Mouse (Mus musculus): Measurements from ENCODE around the gene B3gat2. TPM values are rescaled to one million over a fixed set of nuclear protein-coding genes. Genes with fewer than 3 reads are reported as not detected.

Gene B3gat2
- total and polyA plus RNA-seq, 3 experiments = 0.40 to 0.81 TPM; not detected in 1

- Histone ChIP-seq H3K9me3 (replicated peaks; ENCODE audit: low read length) (peaks cover 1% of the 10 kb centered on the region), H3K4me3 (replicated peaks in 1 of 3; ENCODE audit: low read depth in 2 of 3, low read length in 2 of 3, poor library complexity in 1 of 3) (no peak overlapping the region), H3K27me3 (replicated peaks) (no peaks in the 10 kb centered on the region), H3K4me2 (ENCODE audit: insufficient read depth, low read depth, poor library complexity, severe bottlenecking) (no peak overlapping the region), H3K79me2 (replicated peaks; ENCODE audit: control insufficient read depth, extremely low read depth, insufficient read depth, poor library complexity, severe bottlenecking) (no peaks in the 10 kb centered on the region), H3K27ac (ENCODE audit: insufficient read depth, low read depth) (no peak overlapping the region), H3K4me1 (ENCODE audit: control insufficient read depth in 1 of 2, insufficient read depth in 2 of 2) (peaks cover 0 to 4% of the 10 kb centered on the region in 2 experiments; a peak in 1 of 4 replicates), H3K36me3 (replicated peaks in 1 of 2; ENCODE audit: control insufficient read depth in 1 of 2, insufficient read depth in 1 of 2, low read length in 1 of 2) (no peaks in the 10 kb centered on the region), H3K9ac (ENCODE audit: insufficient read depth, low read depth) (no peak overlapping the region)
- DNase-seq (ENCODE audit: extremely low read depth) = no peak
- in situ Hi-C loops (cut with MboI; ENCODE audit: low pct_ligation_motif_present, low pct_unique_long_range_greater_than_20kb, low sequenced_read_pairs) = no loop called here
- dilution Hi-C loops (cut with MboI; ENCODE audit: extremely low pct_ligation_motif_present, extremely low pct_unique_long_range_greater_than_20kb, low sequenced_read_pairs) = no loop called here
- TF ChIP-seq MEF2A (IDR thresholded peaks at IDR 0.05; ENCODE audit: borderline replicate concordance, low read depth, low read length) = no peak
Observed at GRCm38 (mm10) chr1:23763726-23764125, 2.2 kb downstream of the B3gat2 start.

- H3K9me3 ChIP-seq (replicated peaks; ENCODE audit: low read length) = peaks cover 1% of the 10 kb centered on the region
- TF ChIP-seq MYC (IDR thresholded peaks at IDR 0.05; ENCODE audit: low read depth, low read length) (no peak), UBTF (IDR thresholded peaks at IDR 0.05; ENCODE audit: low read depth, low read length) (no peak), RAD21 (IDR thresholded peaks at IDR 0.05; ENCODE audit: low read depth, low read length) (no peak), CHD2 (IDR thresholded peaks at IDR 0.05; ENCODE audit: low read length) (no peak), RCOR1 (conservative IDR thresholded peaks at IDR 0.05; ENCODE audit: low read depth, low read length) (no peak), MEF2A (IDR thresholded peaks at IDR 0.05; ENCODE audit: borderline replicate concordance, low read depth, low read length) (no peak), ZC3H11A (IDR thresholded peaks at IDR 0.05; ENCODE audit: low read depth, low read length) (no peak), MAFK (IDR thresholded peaks at IDR 0.05; ENCODE audit: insufficient replicate concordance, low read length) (no peak), POLR2A (IDR thresholded peaks at IDR 0.05; ENCODE audit: low read depth, low read length) (no peak), POLR2AphosphoS2 (IDR thresholded peaks at IDR 0.05; ENCODE audit: low read depth, low read length) (no peak), ETS1 (conservative IDR thresholded peaks at IDR 0.05; ENCODE audit: low read depth, low read length) (no peak), USF1 (IDR thresholded peaks at IDR 0.05; ENCODE audit: low read depth, low read length) (no peak), NELFE (IDR thresholded peaks at IDR 0.05; ENCODE audit: low read depth, low read length) (no peak), TBP (conservative IDR thresholded peaks at IDR 0.05; ENCODE audit: low read depth, low read length) (no peak), GABPA (IDR thresholded peaks at IDR 0.05; ENCODE audit: insufficient replicate concordance, low read depth, low read length) (no peak)
- H3K27me3 ChIP-seq (replicated peaks) = no peaks in the 10 kb centered on the region
- H3K27ac ChIP-seq (ENCODE audit: insufficient read depth, low read depth) = no peak overlapping the region
- H3K36me3 ChIP-seq (replicated peaks in 1 of 2; ENCODE audit: control insufficient read depth in 1 of 2, insufficient read depth in 1 of 2, low read length in 1 of 2) = no peaks in the 10 kb centered on the region
- no peak for DNase-seq (ENCODE audit: extremely low read depth)
- in situ Hi-C loops (cut with MboI; ENCODE audit: low pct_ligation_motif_present, low pct_unique_long_range_greater_than_20kb, low sequenced_read_pairs) (no loop called here), dilution Hi-C loops (cut with MboI; ENCODE audit: extremely low pct_ligation_motif_present, extremely low pct_unique_long_range_greater_than_20kb, low sequenced_read_pairs) (no loop called here)
- H3K4me3 ChIP-seq (replicated peaks in 1 of 3; ENCODE audit: low read depth in 2 of 3, low read length in 2 of 3, poor library complexity in 1 of 3) = no peak overlapping the region
- no peaks in the 10 kb centered on the region for H3K79me2 ChIP-seq (replicated peaks; ENCODE audit: control insufficient read depth, extremely low read depth, insufficient read depth, poor library complexity, severe bottlenecking)
- H3K4me1 ChIP-seq (ENCODE audit: control insufficient read depth in 1 of 2, insufficient read depth in 2 of 2) = peaks cover 0 to 4% of the 10 kb centered on the region in 2 experiments; a peak in 1 of 4 replicates
- no peak overlapping the region for H3K4me2 ChIP-seq (ENCODE audit: insufficient read depth, low read depth, poor library complexity, severe bottlenecking)
- H3K9ac ChIP-seq (ENCODE audit: insufficient read depth, low read depth) = no peak overlapping the region
Observed at GRCm38 (mm10) chr1:23764710-23765109, 3.2 kb downstream of the B3gat2 start.

All from CH12.LX (cell line).